Mouse (Mus musculus) induced T-regulatory cell, adult 2 months (primary cell): ENCODE measurements around the gene Vwa5b2.

Source experiments
- DNase-seq: peaks from one replicate; pipeline ENCODE4 v3.0.0-alpha.2; 2012; ENCODE audit warnings: low read depth

The Vwa5b2 gene

DNA sequence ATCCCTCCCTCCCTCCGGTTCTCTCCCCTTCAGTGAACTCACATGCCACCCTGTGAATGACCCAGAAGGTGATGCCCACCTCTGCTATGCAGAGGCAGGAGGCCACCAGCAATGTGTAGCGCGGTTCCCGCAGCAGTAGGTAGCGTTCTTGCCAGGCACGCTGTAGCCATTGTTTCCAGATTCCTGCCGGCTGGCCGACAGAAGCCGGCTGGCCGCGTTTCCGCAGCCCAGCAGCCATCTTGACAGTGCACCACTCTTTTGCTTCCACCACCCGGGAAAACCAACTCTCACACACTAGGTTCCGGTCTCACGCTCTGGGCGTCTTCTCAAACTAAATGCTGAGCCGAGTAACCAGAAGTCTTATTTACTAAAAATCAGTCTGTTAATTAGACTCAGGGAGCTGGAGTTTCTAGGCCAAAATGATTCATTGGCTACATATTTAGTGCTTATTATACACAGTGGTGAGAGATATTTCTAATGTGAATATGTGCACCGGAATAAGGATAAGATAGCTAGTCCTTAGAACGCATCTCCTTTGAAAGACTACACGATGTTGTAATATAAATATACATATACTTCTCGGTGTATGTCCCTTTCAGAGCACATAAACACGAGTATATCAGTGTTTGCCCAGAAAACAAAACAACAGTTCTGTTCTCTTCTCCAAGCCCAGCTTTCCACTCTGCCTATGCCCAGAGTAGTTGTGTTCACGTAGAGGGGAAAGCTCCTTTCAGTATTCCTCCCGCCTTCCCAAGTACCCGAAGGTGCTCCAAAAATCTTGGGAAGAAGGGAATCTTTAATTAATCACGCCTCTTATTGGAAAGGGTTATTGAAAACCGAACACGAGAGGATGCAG is 21.5 kb downstream of the Vwa5b2 start:
- DNase-seq: peak; percentile 93

DNA sequence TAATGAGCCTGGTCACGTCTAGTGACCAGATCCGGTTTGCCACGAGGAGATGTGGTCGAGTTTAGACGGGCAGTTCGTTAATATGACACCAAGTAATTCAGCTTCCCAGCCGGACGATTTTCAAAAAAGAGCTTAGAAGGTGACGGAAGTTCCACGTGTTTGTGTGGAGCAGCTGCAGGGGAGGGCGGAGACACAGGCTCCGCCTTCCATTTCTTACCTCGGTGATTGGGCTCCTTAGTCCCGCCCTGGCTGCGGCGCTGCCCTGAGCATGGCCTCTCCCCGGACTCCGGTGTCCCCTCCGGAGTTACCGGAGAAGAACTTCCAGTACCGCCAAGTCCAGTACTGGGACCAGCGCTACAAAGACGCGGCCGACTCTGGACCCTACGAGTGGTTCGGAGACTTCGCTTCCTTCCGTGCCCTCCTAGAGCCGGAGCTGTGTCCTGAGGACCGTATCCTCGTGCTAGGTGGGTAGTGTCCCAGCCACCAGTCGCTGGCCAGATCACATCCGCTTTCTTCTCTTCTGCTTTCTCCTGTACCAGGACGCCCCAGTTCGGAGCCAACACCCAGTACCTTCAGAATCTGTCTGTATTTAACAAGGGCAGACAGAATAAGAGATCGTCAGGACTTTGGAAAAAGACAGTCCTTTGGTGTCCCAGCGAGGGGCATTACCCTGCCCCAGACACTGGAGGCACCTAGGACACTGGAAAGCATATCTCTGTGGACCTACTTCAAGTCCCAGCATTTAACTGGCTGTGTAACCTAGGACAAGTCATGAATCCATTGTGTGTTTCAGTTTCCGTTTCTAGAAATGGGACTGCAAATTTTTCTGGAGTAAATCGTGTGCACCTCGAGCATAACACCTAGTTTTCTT is 22.3 kb downstream of the Vwa5b2 start, which contains the start of the genes Eef1akmt4, Gm49333 and Alg3:
Gene Eef1akmt4, plus strand, starts transcription at position 237 of the 871 bp plus-strand sequence.
Gene Gm49333, plus strand, starts transcription at position 254 of the 871 bp plus-strand sequence.
Gene Alg3, minus strand, starts transcription at position 379 of the 871 bp plus-strand sequence.
- DNase-seq: peak; percentile 94

DNA sequence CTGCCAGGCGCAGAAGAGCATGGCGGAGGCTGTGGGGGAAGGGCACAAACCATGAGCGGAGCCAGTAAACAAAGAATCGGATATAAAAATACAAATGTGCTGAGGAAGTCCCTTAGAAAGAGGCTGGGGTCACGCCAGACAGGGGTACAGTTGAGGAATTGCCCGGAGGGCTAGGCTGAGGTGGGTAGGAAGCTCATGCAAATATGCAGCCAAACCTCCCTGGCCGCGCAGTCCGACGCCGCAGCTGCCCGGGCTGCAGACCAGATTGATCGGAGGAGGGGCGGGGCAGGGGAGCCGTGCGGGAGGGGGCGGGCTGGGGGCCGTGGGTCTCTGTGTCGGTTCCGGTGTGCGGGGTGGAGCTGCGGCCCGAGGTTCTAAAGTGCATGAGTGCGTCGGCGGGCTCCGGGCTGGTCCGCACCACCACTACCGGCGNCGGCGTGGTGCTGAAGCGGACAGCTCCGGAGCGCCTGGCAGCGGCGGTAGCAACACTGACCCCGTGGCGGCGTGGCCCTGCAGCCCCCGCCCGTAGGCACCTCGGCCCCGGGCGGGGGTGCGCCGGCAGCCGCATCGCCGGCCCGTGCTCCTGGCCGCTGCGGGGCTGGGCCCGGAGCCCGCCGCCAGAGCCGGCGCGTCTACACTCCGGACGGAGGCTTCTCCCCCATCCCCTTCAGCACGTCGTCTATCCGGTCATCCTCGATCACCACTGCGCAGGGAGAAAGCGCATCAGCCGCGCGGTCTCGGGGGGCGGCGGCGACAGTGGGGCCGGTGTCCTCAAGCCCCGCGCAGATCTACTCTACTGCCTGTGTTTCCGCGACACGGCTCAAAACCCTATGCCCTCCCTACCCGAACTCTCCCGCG is 30.5 kb downstream of the Vwa5b2 start:
- peak; percentile 44 for DNase-seq

DNA sequence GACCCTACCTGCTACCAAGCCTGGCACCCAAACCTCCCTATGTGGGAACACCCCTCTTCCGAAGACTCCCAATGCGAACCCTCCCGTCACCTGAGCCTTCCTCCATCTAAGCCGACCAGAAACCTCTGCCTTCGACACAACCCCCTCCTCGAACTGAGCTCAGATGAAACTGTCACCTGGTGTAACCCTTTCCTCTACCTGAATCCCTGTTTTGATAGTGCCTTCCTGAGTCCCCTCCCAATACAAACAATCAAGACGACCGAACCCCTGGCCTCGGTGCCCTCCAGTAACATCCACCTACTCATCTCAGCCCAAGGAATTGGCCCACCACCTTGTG is 31.1 kb downstream of the Vwa5b2 start:
- DNase-seq: peak; percentile 42

DNA sequence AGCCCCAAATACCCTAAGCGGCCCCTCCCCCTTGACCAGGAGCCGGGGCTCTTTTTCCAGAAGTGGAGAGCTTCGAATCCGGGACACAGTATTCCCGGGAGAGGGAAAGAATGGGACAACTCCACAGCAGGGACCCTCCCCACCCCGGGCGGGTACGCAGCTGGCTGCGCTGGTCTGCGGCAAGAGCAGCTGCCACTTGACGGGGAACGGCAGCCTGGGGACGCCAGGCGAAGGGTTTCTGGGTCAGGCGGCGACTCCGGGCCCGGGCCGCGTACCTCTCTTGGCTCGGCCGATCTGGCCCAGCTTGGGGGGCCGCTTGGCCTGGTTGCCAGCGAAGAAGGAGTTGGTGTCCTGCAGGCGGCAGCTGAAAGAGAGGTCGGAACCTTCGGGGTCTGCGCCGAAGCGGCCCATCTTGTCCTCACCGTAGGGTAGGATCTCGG is 31.5 kb downstream of the Vwa5b2 start:
- DNase-seq: no peak

DNA sequence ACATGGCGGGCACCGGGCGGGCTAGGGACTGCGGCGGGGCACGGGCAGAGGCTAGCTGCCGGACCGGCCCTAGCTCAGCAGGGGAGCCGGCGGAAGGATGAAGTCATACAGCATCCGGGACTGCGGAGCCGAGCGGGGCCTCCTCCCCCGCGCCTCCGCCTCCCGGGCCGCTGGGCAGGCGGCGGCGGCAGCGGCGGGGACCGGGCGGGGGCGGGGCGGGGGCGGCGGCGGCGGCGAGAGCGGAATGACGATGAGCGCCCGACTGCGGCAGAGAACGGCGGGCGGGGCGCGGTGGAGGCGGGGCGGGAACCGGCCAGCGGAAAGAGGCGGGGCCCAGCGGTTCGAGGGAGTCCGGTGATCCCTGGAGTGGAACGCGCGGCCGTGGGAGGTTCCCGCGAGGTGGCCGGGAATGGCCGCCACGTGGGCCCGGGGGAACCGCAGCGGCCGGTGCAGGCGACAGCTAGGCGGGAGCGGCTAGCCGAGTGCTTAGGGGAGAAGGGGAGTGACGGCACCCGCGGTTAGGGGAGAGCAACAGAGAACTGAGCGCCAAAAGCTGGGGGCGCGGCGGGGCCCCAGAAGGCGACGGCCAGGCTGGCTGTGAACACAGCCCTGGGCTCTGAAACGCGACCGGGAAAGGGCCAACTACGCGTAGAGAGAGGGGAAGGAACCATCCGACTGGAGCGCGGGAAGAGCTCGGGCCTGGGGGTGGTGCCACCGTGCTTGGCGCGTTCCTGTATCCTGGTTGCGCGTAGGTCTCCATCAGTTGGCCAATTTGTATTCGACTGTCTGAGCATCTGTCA is 32.1 kb downstream of the Vwa5b2 start, which contains the start of gene Camk2n2:
Gene Camk2n2, minus strand, starts transcription at position 97 of the 800 bp plus-strand sequence.
- peak; percentile 67 for DNase-seq

DNA sequence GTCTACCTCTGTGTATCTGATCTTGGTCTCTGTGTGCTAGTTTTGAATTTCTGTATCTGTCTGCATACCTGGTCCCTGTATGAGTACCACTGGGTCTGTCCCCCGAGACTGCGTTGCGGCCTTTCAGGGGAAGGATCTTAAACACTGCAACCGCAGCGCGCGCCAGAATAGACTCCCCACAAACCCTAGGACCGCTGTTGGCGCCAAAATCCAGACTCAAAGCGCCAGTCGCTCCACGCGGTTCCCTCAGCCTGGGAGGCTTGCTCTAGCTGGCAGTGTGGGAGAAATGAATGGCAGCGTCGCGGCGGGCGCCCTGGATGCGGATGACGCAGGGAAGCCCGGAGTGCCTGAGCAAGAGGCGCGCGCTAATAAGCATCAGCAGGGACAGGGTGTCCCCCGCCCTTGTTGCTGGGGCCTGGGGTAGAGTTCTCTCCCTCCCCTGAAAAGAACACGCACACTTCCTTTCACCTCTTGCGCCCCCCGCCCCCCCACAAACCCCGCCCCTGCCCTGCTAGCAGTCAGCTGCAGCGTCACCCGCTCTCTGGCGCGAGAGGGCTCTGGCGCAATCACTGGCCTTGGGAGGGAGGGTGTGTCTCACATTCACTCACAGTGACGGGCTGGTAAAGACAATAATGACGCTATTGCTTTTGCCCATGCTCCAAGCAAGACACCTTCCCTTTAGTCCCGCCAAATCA is 32.9 kb downstream of the Vwa5b2 start:
- peak; percentile 70 for DNase-seq

DNA sequence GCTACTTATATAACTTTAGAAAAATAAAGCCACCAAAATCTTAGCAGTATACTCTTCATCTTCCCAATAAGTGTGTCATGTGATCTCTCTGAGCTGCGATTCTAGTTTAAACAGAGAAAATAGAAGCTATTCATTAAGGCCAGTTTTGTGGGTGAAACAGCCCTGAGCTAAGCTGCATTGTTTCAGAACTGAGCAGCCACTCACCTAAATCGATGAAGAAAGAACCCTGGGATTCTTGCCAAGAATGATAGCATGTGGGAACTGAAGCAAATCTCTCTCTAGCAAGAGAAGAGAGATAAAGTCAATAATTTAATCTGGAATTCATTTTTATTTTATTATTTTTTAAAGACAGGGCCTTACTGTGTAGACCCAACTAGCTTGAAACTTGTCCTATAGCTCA is 33.9 kb downstream of the Vwa5b2 start:
- DNase-seq: no peak

DNA sequence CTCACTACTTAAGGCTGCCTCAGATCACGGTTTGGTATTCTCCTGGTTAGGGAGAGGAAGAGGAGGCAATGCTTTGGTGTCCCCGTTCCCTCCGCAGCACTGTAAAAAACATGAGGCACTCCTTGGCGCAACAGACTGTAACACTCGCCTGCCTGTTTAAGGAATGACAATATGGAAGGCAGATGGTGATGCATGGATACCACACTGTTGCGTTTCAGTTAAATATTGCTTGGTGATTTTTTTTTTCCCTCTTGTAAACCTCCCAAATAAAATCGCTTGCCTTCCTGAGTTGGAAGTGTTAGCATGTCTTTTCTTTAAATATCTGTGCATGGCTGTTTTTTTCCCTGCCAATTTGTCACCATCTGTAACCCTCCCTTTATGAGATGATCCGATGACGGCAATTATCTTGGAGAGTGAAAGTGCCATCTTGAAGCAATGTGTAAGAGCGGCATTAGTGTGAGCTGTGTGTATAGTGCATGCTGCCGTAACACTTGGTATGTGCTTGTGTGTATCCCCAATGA is 39.7 kb downstream of the Vwa5b2 start:
- no peak for DNase-seq

DNA sequence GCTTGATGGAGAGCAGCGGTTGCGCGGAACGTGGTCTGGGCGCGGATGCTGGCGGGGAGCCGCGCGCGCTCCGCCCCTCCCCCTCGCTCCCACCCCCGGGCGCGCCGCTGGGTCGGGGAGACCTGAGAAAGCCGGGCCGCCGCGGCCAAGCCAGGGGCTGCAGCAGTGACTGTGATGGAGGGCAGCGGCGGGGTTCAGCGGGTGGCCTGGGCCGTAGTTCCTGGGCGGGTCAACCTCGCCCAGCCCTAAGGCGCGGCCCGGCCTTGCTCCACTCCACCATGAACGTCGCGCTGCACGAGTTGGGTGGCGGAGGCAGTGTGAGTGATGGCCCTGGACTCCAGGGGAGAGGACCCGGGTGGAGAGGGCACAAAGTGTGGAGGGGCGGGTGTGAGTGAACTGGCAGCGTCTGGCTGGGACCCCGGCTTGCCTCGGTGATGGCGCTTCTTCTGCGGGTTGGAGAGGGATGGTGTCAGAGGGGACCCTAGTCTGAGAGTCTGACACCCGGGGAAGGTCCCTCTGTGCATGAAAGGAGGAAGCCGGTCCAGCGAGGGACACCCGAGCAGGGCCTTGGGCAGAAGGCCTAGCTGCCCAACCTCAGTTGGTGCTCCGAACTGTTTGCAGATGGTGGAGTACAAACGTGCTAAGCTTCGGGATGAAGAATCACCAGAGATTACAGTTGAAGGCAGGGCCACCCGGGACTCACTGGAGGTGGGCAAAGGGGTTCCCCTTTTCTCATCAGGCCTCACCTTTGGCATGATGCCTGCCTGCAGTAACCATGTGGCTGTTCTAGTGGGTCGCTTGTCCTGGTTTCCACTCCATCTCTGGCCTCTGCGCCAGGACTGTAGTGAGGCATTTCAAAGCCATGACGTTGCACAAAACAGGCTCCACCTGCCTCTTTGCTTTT is 40.7 kb downstream of the Vwa5b2 start, which contains the start of gene Ece2:
Gene Ece2, plus strand, starts transcription at position 98 of the 904 bp plus-strand sequence.
- DNase-seq: no peak

DNA sequence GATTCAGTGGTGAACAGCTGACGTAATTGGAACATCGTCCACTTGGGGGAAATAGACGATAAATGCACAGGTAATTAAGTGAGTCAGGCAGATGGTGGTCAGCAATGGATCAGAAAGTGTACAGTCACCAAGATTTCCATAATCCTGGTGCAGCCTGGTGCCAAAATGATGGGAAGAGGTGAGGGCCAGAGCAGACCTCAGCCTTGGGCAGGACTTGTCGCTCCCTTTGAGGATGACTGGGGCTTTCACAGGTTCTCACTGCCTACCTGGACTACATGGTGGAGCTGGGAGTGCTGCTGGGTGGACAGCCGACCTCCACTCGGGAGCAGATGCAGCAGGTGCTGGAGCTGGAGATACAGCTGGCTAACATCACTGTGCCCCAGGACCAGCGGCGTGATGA is 48.1 kb downstream of the Vwa5b2 start:
- no peak for DNase-seq

DNA sequence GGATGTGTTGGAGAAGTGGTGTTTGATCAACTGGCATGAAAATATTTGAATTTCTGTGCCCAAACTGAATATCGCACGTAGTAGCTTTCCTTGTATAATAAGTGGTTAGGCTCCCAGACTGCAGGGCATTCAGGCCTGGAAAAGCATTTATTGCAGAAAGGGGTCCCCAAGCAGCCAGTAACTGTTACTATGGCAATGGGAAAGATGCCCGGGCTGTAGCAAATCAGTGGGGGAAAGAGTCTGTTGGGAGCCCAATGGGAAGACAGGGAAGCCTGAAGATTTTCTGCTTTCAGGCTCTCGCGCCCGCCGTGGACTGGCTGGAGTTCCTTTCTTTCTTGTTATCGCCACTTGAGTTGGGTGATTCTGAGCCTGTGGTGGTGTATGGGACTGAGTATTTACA is 49.1 kb downstream of the Vwa5b2 start:
- DNase-seq: no peak

DNA sequence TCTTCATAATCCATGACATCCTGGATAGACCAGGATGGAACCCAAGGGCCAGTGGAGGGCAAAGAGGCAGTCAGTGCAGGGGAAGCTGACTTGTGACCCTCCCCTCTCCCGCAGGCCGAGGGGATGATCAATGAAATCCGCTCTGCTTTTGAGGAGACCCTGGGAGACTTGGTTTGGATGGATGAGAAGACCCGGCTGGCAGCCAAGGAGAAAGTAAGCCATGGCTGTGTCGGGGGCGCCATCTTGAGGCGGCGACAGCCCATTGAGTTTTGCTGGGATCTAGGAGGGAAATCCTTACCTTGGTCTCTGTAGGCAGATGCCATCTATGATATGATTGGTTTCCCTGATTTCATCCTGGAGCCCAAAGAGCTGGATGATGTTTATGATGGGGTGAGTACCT is 52.9 kb downstream of the Vwa5b2 start:
- DNase-seq: peak; percentile 61

DNA sequence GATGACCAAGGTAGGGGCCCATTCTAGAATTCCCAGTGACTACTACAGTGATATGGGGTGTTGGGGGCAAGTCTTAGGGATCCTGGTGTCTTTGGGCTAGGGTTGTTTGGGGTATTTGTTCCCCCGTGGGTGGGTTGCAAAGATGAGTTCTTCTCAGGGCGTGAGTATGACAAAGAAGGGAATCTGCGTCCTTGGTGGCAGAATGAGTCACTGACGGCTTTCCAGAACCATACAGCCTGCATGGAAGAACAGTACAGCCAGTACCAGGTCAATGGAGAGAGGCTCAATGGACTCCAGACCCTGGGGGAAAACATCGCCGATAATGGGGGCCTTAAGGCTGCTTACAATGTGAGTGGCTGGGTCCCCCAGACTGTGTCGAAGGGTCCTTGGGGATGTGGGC is 54.6 kb downstream of the Vwa5b2 start:
- DNase-seq: no peak

DNA sequence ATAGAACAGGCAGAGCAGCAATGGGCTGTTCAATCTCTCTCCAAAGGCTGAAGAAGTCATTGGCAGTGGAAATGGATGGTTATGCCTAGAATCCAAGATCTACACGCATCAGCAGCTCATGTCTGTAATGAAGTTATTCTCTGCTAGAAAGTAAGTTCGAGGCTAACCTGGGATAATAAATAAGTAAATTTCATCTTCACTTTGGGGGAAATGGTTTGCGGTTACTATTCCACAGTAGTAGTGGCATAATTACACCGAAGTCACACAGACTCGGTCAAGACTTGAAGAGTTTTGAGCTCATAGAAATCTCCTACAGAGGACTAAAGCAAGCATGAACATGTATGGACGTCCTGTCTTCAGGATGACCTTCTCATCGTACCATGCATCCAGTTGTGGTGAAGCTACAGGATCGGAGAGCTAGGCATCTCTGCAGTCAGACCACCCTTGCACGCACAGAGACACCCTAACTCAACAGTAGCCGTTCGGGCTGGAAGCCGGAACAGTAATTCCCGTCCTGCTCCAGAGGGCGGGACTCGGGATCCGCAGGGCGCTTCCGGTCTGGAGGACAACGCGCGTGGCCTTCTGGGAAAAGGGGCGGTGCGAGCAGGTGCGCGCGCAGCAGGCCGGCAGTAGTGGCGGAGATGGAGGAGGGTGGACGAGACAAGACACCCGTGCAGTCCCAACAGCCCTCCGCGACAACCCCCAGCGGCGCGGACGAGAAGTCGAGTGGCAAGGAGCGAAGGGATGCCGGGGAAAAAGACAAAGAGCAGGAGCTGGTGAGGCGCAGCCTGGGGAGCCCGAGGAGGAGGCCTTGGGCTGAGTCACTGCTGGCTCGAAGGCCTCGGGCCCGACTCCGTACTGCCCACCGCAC is 62.0 kb downstream of the Vwa5b2 start, which contains the start of gene Psmd2:
Gene Psmd2, plus strand, starts transcription at position 577 of the 871 bp plus-strand sequence.
- peak; percentile 95 for DNase-seq

DNA sequence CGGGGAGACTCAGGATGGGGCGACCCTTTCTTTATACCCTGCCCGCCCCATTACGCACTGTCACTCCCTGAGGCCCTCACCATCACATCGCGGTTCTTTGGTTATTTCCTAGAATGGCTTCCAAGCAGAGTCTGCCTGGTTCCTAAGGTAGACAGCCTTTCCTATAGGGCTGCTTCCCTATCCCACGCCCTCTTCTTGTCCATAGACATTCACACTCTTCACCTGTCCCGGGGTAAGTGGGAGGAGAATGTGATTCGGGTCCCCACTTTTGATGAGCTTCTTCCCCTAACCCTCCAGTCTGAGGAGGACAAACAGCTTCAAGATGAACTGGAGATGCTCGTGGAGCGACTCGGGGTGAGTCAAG is 62.7 kb downstream of the Vwa5b2 start:
- DNase-seq: no peak

DNA sequence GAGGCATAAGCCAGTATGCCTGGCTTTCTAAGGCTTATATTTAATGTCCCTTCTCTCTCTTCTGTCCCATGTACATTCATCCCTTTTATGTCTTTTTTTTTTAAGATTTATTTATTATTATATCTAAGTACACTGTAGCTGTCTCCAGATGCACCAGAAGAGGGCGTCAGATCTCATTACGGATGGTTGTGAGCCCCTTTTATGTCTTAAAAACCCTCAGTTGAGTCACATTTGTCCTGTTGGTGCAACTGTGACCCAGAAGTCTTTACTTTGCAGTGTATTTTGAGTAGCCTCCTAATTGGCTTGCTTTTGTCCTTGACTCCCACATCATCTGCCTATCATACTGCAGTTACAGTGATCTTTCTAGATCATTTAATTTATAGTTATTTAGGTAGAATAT is 64.0 kb downstream of the Vwa5b2 start:
- no peak for DNase-seq
